24 mouse cellular contexts compared by ENCODE assay signal in genomic region chr7:4822162-4822907, GRCm38 (mm10). TPM values are rescaled to one million over a fixed set of nuclear protein-coding genes. Genes with fewer than 3 reads are reported as not detected.
DNase-seq lines count a peak whose midpoint lies in the region; ATAC-seq and TF ChIP-seq lines count a peak whose summit lies in the region.
"Had no signal": no experiment of that assay in that cellular context is flagged by ENCODE, and none has a peak within 500 bp of the region (broad histone marks: within the 10 kb centered on the region; RNA-seq: fewer than 3 reads in every experiment).

No protein-coding gene starts in this region.

- TF ChIP-seq EP300 in liver, postnatal 0 days (IDR thresholded peaks at IDR 0.05; ENCODE audit: low read depth): no peak

- TF ChIP-seq CTCF in liver, postnatal 0 days (IDR thresholded peaks at IDR 0.05; ENCODE audit: low read depth): no peak

- H3K27me3 ChIP-seq in heart, embryonic 10.5 days (ENCODE audit: insufficient read depth, poor library complexity, severe bottlenecking): 0 out of 2 replicates have a peak, but pooled peaks cover 3% of the 10 kb centered on the region
- H3K27me3 ChIP-seq in lung, embryonic 16.5 days (ENCODE audit: control insufficient read depth, insufficient read depth, low read depth, low read length): no peaks in the 10 kb centered on the region
- H3K27me3 ChIP-seq in kidney, embryonic 16.5 days (ENCODE audit: insufficient read depth, low read length): no peaks in the 10 kb centered on the region
- 0 out of 2 replicates have a peak, but pooled peaks cover 3% of the 10 kb centered on the region for H3K27me3 ChIP-seq in hindbrain, embryonic 13.5 days
- no peaks in the 10 kb centered on the region for H3K27me3 ChIP-seq in liver, postnatal 0 days (ENCODE audit: insufficient read depth, low read length)
- H3K27me3 ChIP-seq: embryonic facial prominence, embryonic 12.5 days; limb, embryonic 12.5 days; stomach, embryonic 15.5 days had no signal

- peaks cover 16% of the 10 kb centered on the region; the same call in 1 of the 2 replicates for H3K4me1 ChIP-seq in heart, embryonic 10.5 days
- H3K4me1 ChIP-seq in lung, embryonic 16.5 days (replicated peaks; ENCODE audit: control insufficient read depth, insufficient read depth, low read length): peaks cover 7% of the 10 kb centered on the region
- peaks cover 12% of the 10 kb centered on the region for H3K4me1 ChIP-seq in kidney, embryonic 16.5 days (ENCODE audit: insufficient read depth, low read length)
- no peaks in the 10 kb centered on the region for H3K4me1 ChIP-seq in hindbrain, embryonic 13.5 days (replicated peaks)
- H3K4me1 ChIP-seq in liver, postnatal 0 days (ENCODE audit: insufficient read depth): no peaks in the 10 kb centered on the region
- H3K4me1 ChIP-seq: forebrain, embryonic 13.5 days; stomach, embryonic 15.5 days had no signal

- peak; percentile 74 for ATAC-seq in lung, embryonic 16.5 days (ENCODE audit: low read depth)
- ATAC-seq in kidney, embryonic 16.5 days (ENCODE audit: low FRiP score, low TSS enrichment): peak; percentile 71
- ATAC-seq in hindbrain, embryonic 13.5 days (ENCODE audit: low FRiP score): no peak
- ATAC-seq in liver, postnatal 0 days: no peak
- ATAC-seq: activated CD4-positive, CD25-positive, alpha-beta regulatory T cell, adult 4 months; forebrain, embryonic 13.5 days; intestine, postnatal 0 days had no signal

- no peak overlapping the region for H3K4me2 ChIP-seq in lung, embryonic 16.5 days (ENCODE audit: low read depth, low read length)
- no peak overlapping the region for H3K4me2 ChIP-seq in kidney, embryonic 16.5 days (replicated peaks; ENCODE audit: low read depth, low read length)
- H3K4me2 ChIP-seq in hindbrain, embryonic 13.5 days: no peak overlapping the region
- no peak overlapping the region for H3K4me2 ChIP-seq in liver, postnatal 0 days (ENCODE audit: low read depth, low read length)
- H3K4me2 ChIP-seq: embryonic facial prominence, embryonic 12.5 days; forebrain, embryonic 13.5 days; heart, embryonic 12.5 days; limb, embryonic 12.5 days; stomach, embryonic 15.5 days had no signal

- DNase-seq in heart, embryonic 10.5 days (ENCODE audit: low spot score): no peak
- DNase-seq in heart, postnatal 36 days: no peak
- no peak for DNase-seq in lung, postnatal 14 days
- DNase-seq in ovary, postnatal 36 days (ENCODE audit: low spot score): no peak
- no peak for DNase-seq in liver, postnatal 0 days
- DNase-seq: adrenal gland, postnatal 36 days; cerebellum, postnatal 10 days; midbrain, embryonic 14.5 days; thymus, postnatal 14 days had no signal

- H3K9me3 ChIP-seq in heart, embryonic 10.5 days: no peaks in the 10 kb centered on the region
- no peaks in the 10 kb centered on the region for H3K9me3 ChIP-seq in lung, embryonic 16.5 days (ENCODE audit: control insufficient read depth, low read length)
- no peaks in the 10 kb centered on the region for H3K9me3 ChIP-seq in kidney, embryonic 16.5 days (ENCODE audit: low read length)
- no peaks in the 10 kb centered on the region for H3K9me3 ChIP-seq in hindbrain, embryonic 13.5 days
- H3K9me3 ChIP-seq in liver, postnatal 0 days (ENCODE audit: low read length): no peaks in the 10 kb centered on the region
- H3K9me3 ChIP-seq: embryonic facial prominence, embryonic 12.5 days; forebrain, embryonic 13.5 days; G1E; heart, embryonic 12.5 days; hindbrain, embryonic 10.5 days; limb, embryonic 12.5 days; stomach, embryonic 15.5 days had no signal

- intact Hi-C loops in heart, postnatal 36 days (cut with DNase I): no loop called here

- 64% methylated on average over 6 of the region's 6 CpGs for WGBS in heart, embryonic 10.5 days
- WGBS in lung, embryonic 16.5 days: 34% methylated on average over 6 of the region's 6 CpGs
- WGBS in kidney, embryonic 16.5 days: 60% methylated on average over 6 of the region's 6 CpGs
- 68% methylated on average over 6 of the region's 6 CpGs for WGBS in hindbrain, embryonic 13.5 days
- WGBS in liver, postnatal 0 days (ENCODE audit: insufficient replicate concordance): 65% methylated on average over 6 of the region's 6 CpGs

- H3K36me3 ChIP-seq in heart, embryonic 10.5 days: no peaks in the 10 kb centered on the region
- H3K36me3 ChIP-seq in lung, embryonic 16.5 days (ENCODE audit: control insufficient read depth, insufficient read depth, low read length): no peaks in the 10 kb centered on the region
- H3K36me3 ChIP-seq in kidney, embryonic 16.5 days (ENCODE audit: insufficient read depth, low read length): no peaks in the 10 kb centered on the region
- H3K36me3 ChIP-seq in hindbrain, embryonic 13.5 days: 0 out of 2 replicates have a peak, but pooled peaks cover 3% of the 10 kb centered on the region
- no peaks in the 10 kb centered on the region for H3K36me3 ChIP-seq in liver, postnatal 0 days (replicated peaks; ENCODE audit: insufficient read depth, low read length)
- H3K36me3 ChIP-seq: embryonic facial prominence, embryonic 12.5 days; G1E; heart, embryonic 12.5 days; hindbrain, embryonic 10.5 days; limb, embryonic 12.5 days; stomach, embryonic 15.5 days had no signal

- peak overlapping the region; percentile 22; the same call in 1 of the 2 replicates for H3K27ac ChIP-seq in heart, embryonic 10.5 days
- H3K27ac ChIP-seq in lung, embryonic 16.5 days (ENCODE audit: low read length): peak overlapping the region; percentile 87
- peak overlapping the region; percentile 43 for H3K27ac ChIP-seq in kidney, embryonic 16.5 days (ENCODE audit: low read length)
- no peak overlapping the region for H3K27ac ChIP-seq in hindbrain, embryonic 13.5 days
- H3K27ac ChIP-seq in liver, postnatal 0 days (ENCODE audit: low read depth): no peak overlapping the region
- H3K27ac ChIP-seq: embryonic facial prominence, embryonic 12.5 days; forebrain, embryonic 13.5 days; limb, embryonic 12.5 days; stomach, embryonic 15.5 days had no signal

- H3K4me3 ChIP-seq in heart, embryonic 10.5 days: no peak overlapping the region
- no peak overlapping the region for H3K4me3 ChIP-seq in lung, embryonic 16.5 days (ENCODE audit: low read length)
- H3K4me3 ChIP-seq in kidney, embryonic 16.5 days (ENCODE audit: low read length): no peak overlapping the region
- no peak overlapping the region for H3K4me3 ChIP-seq in hindbrain, embryonic 13.5 days
- H3K4me3 ChIP-seq in liver, postnatal 0 days (ENCODE audit: low read depth, low read length): no peak overlapping the region
- H3K4me3 ChIP-seq: embryonic facial prominence, embryonic 12.5 days; forebrain, embryonic 13.5 days; heart, embryonic 12.5 days; hindbrain, embryonic 10.5 days; limb, embryonic 12.5 days; stomach, embryonic 15.5 days had no signal

- H3K9ac ChIP-seq in lung, embryonic 16.5 days (ENCODE audit: low read length): no peak overlapping the region
- no peak overlapping the region for H3K9ac ChIP-seq in kidney, embryonic 16.5 days (replicated peaks; ENCODE audit: low read length)
- H3K9ac ChIP-seq in hindbrain, embryonic 13.5 days: no peak overlapping the region
- H3K9ac ChIP-seq in liver, postnatal 0 days (replicated peaks): no peak overlapping the region
- H3K9ac ChIP-seq: embryonic facial prominence, embryonic 12.5 days; forebrain, embryonic 13.5 days; heart, embryonic 12.5 days; limb, embryonic 12.5 days; stomach, embryonic 15.5 days had no signal

RNA-seq across cellular contexts. Expression of gene Ube2s, which starts 9.9 kb away (rescaled TPM):
- 337 and 447 TPM in 2 replicates for polyA plus RNA-seq in heart, embryonic 10.5 days (2016; fragmentation: Nextera tagmentation; extraction: Ambion mirVana)
- 10 to 100 TPM; 89.8 to 95.7 TPM for total RNA-seq in heart, postnatal 36 days (2021)
- 355 and 372 TPM in 2 replicates for polyA plus RNA-seq in lung, embryonic 16.5 days (2015; fragmentation: Nextera tagmentation; extraction: Ambion mirVana)
- polyA plus RNA-seq in kidney, embryonic 16.5 days (2015; fragmentation: Nextera tagmentation; extraction: Ambion mirVana): 355 and 360 TPM in 2 replicates
- 252 and 267 TPM in 2 replicates for polyA plus RNA-seq in hindbrain, embryonic 13.5 days (2015; fragmentation: Nextera tagmentation; extraction: Ambion mirVana)
- 135 and 139 TPM in 2 replicates for polyA plus RNA-seq in liver, postnatal 0 days (2015; fragmentation: Nextera tagmentation; extraction: Ambion mirVana)

RNA-seq across cellular contexts. Expression of gene Shisa7, which starts 22.2 kb away (rescaled TPM):
- polyA plus RNA-seq in heart, embryonic 10.5 days (2016; fragmentation: Nextera tagmentation; extraction: Ambion mirVana): 0.14 TPM in 1 of 2 replicates, not detected in the other
- not detected for total RNA-seq in heart, postnatal 36 days (2021)
- 0.99 and 1.2 TPM in 2 replicates for polyA plus RNA-seq in lung, embryonic 16.5 days (2015; fragmentation: Nextera tagmentation; extraction: Ambion mirVana)
- polyA plus RNA-seq in kidney, embryonic 16.5 days (2015; fragmentation: Nextera tagmentation; extraction: Ambion mirVana): 0.84 and 1.1 TPM in 2 replicates
- polyA plus RNA-seq in hindbrain, embryonic 13.5 days (2015; fragmentation: Nextera tagmentation; extraction: Ambion mirVana): 10.9 and 11.6 TPM in 2 replicates
- polyA plus RNA-seq in liver, postnatal 0 days (2015; fragmentation: Nextera tagmentation; extraction: Ambion mirVana): not detected in 2 replicates
- total RNA-seq: gastrocnemius, adult 8-10 months had no signal
- polyA plus RNA-seq: G1E; heart, embryonic 12.5 days had no signal

RNA-seq across cellular contexts. Expression of gene Rpl28, which starts 29.7 kb away (rescaled TPM):
- 314 and 329 TPM in 2 replicates for polyA plus RNA-seq in heart, embryonic 10.5 days (2016; fragmentation: Nextera tagmentation; extraction: Ambion mirVana)
- total RNA-seq in heart, postnatal 36 days (2021): 100 to 1,000 TPM; 515 to 545 TPM
- 337 and 342 TPM in 2 replicates for polyA plus RNA-seq in lung, embryonic 16.5 days (2015; fragmentation: Nextera tagmentation; extraction: Ambion mirVana)
- 315 and 357 TPM in 2 replicates for polyA plus RNA-seq in kidney, embryonic 16.5 days (2015; fragmentation: Nextera tagmentation; extraction: Ambion mirVana)
- 239 and 250 TPM in 2 replicates for polyA plus RNA-seq in hindbrain, embryonic 13.5 days (2015; fragmentation: Nextera tagmentation; extraction: Ambion mirVana)
- polyA plus RNA-seq in liver, postnatal 0 days (2015; fragmentation: Nextera tagmentation; extraction: Ambion mirVana): 280 and 288 TPM in 2 replicates

RNA-seq across cellular contexts. Expression of gene Tmem238, which starts 32.9 kb away (rescaled TPM):
- polyA plus RNA-seq in heart, embryonic 10.5 days (2016; fragmentation: Nextera tagmentation; extraction: Ambion mirVana): 4.7 and 6.3 TPM in 2 replicates
- 1 to 10 TPM; 4.4 to 5.7 TPM for total RNA-seq in heart, postnatal 36 days (2021)
- polyA plus RNA-seq in lung, embryonic 16.5 days (2015; fragmentation: Nextera tagmentation; extraction: Ambion mirVana): 14.7 and 17.9 TPM in 2 replicates
- polyA plus RNA-seq in kidney, embryonic 16.5 days (2015; fragmentation: Nextera tagmentation; extraction: Ambion mirVana): 12.5 and 14.3 TPM in 2 replicates
- polyA plus RNA-seq in hindbrain, embryonic 13.5 days (2015; fragmentation: Nextera tagmentation; extraction: Ambion mirVana): 2.5 and 3.5 TPM in 2 replicates
- 23.6 and 24.2 TPM in 2 replicates for polyA plus RNA-seq in liver, postnatal 0 days (2015; fragmentation: Nextera tagmentation; extraction: Ambion mirVana)

RNA-seq across cellular contexts. Expression of gene Tmem190, which starts 39.6 kb away (rescaled TPM):
- polyA plus RNA-seq in heart, embryonic 10.5 days (2016; fragmentation: Nextera tagmentation; extraction: Ambion mirVana): 0.34 TPM in 1 of 2 replicates, not detected in the other
- not detected for total RNA-seq in heart, postnatal 36 days (2021)
- polyA plus RNA-seq in lung, embryonic 16.5 days (2015; fragmentation: Nextera tagmentation; extraction: Ambion mirVana): 0.34 and 0.48 TPM in 2 replicates
- 0.57 and 0.97 TPM in 2 replicates for polyA plus RNA-seq in kidney, embryonic 16.5 days (2015; fragmentation: Nextera tagmentation; extraction: Ambion mirVana)
- polyA plus RNA-seq in hindbrain, embryonic 13.5 days (2015; fragmentation: Nextera tagmentation; extraction: Ambion mirVana): not detected in 2 replicates
- 0.34 TPM in 1 of 2 replicates, not detected in the other for polyA plus RNA-seq in liver, postnatal 0 days (2015; fragmentation: Nextera tagmentation; extraction: Ambion mirVana)
- total RNA-seq: adrenal gland, postnatal 36 days; G1E; gastrocnemius, adult 8-10 months; layer of hippocampus, postnatal 25 days had no signal
- polyA plus RNA-seq: activated CD4-positive, CD25-positive, alpha-beta regulatory T cell, adult 4 months; embryonic facial prominence, embryonic 12.5 days; forebrain, embryonic 13.5 days; G1E; heart, embryonic 12.5 days; hindbrain, embryonic 10.5 days; intestine, postnatal 0 days; midbrain, embryonic 14.5 days; small intestine, adult 2 months had no signal

Comparison
In these comparisons a context has a peak if more than half of its experiments do, and no peak if none do; other contexts are left out.
1. H3K27ac ChIP-seq: peak in heart, embryonic 10.5 days (single experiment), lung, embryonic 16.5 days (single experiment) and kidney, embryonic 16.5 days (single experiment); none in hindbrain, embryonic 13.5 days (single experiment) and liver, postnatal 0 days (single experiment).
2. ATAC-seq: peak in lung, embryonic 16.5 days (single experiment) and kidney, embryonic 16.5 days (single experiment); none in hindbrain, embryonic 13.5 days (single experiment) and liver, postnatal 0 days (single experiment).